Mouse (Mus musculus) ES-E14 (cell line): ENCODE measurements around the gene Atg9b.

Experiments used
- CHD2 ChIP-seq: IDR thresholded peaks from 2 replicates; pipeline ENCODE4 v1.6.1; 2014; ENCODE audit warnings: mild to moderate bottlenecking, low read depth, low read length, inconsistent platforms
- HCFC1 ChIP-seq: IDR thresholded peaks from 2 replicates; pipeline ENCODE4 v1.6.1; 2012; ENCODE audit warnings: low read length, inconsistent platforms, borderline replicate concordance; ENCODE audit not compliant: insufficient read depth
- MAFK ChIP-seq: IDR thresholded peaks from 2 replicates; pipeline ENCODE4 v1.6.1; 2014; ENCODE audit warnings: mild to moderate bottlenecking, low read depth, low read length, inconsistent platforms; ENCODE audit not compliant: insufficient read depth
- ZC3H11A ChIP-seq: IDR thresholded peaks from 2 replicates; pipeline ENCODE4 v1.6.1; 2012; ENCODE audit warnings: low read depth, mild to moderate bottlenecking, inconsistent platforms, low read length, borderline replicate concordance
- ZNF384 ChIP-seq: IDR thresholded peaks from 2 replicates; pipeline ENCODE4 v1.6.1; 2012; ENCODE audit warnings: low read depth, low read length, inconsistent platforms

DNA sequence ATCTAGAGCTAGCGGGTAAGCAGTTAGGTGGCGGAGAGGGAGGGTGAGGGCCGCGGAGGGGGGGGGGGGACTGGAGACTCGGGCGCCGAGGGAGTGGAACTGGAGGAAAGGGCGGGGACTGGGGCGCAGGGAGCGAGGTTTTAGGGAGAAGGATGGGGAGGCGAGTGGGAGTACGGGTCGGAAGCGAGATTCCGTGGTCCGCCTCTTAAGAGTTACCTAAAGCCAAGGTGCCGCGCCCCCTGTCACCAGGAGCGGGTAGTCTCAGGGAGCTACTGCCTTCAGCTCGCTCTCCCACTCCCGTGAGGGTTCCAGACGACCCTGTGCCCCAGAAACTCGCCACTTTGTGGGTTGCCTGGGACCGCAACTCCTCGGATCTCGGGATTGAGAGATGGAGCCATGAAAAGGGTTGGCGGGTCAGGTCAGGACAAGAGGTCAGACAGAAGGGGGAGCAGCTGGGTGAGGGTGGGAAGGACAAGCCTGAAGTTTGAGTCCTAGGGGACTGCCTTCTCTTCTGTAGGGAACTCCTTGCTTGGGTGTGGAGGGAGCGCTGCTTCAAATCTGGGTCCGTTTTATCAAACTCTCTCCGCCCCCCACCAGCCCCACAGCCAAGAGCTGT, 33.6 kb upstream of the Atg9b start:
- no peak for TF ChIP-seq HCFC1
- TF ChIP-seq ZC3H11A: no peak
- no peak for TF ChIP-seq MAFK
- no peak for TF ChIP-seq CHD2
- no peak for TF ChIP-seq ZNF384
